Mouse (Mus musculus) spleen, embryonic (tissue): ENCODE measurements around the gene Shb.

Experiments
- CTCF ChIA-PET: fragments of 350-600 bp; sonication (Branson Sonifier 250); formaldehyde crosslinking; loops from one replicate; lab custom pipeline; 2022; lab: Charles Lee

Gene Shb

DNA sequence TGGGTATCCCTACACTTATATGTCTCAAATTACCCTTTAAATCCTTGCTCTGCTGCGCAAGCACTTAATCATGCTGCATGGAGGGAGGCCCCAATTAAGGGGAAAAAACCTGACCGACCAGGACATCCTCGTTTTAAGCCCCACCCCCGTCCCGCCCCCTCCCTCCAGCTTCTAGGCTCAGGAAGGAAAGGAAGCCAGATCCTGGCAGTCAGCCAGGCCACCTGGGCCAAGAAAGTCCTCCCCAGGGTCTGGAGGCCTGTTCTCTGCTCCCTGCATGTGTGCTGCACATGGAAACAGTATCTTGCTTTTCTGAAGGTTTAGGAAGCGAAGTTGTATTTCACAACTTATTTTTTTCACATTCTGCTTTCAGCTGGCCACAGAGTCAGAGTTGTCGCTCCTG, at the start of gene Shb:
Gene Shb (minus strand): TSS at position 96 of the 400 bp plus-strand sequence.
- CTCF ChIA-PET: no interaction called here

DNA sequence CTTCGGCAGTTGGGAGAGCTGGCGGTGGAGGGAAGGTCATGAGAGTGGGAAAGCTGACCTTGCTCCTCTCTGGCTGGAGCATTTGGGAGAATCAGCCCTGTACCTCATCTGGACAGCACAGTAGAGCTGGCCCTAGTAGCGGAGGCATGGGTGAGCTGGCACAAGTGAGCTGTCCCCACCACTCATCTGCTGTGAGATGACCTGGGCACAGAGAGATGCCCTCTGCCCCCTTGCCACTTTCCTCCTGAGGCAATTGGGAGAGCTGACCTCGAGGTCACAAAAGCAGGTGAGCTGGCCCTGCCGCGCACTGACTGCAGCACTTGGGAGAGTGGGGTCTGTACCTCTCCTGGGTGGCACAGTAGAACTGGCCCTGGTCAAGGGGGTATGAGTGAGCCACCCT, 48.8 kb upstream of the Shb start:
- CTCF ChIA-PET: interaction anchor here (0.6 kb wide), 1 partner anchor 264 kb away, joined by 3 read pairs; no protein-coding TSS in a partner anchor

DNA sequence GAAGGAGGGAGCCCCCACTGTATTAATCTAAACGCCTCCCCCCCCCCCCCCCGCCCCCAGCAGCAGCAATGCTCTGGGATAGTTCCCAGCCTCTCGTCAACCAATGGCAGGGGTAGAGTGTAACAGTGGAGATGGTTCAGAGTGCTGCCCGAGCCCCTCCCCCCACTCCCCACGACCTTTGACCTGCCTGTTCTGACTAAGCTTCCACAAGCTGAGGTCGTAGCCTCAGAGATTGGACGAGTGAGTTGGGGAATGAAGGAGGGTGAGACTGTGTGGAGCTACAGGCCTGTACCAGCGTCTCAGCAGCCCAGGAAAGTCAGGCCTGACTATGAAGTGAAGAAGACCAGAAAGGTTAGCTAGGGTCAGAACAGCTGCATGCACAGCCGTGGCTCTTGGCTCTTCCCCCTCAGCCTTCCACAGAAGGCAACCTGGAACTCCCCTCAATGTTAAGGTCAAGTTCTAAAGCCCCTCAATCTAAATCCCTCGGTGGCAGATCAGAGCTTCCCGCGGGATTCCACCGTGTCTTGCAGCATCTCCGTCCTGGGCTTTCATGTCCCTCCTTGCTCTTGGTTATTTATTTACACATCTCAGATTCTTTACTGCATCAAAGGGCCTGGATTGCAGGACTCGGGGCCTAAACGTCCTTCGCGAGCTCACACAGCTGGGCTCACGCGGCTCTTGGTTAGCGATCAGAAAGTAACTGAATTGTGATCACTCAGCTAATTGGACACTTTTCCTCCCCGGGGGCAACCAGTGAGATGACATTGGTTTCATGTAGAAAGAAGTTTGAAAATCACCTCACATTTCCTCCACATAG, 46.5 kb upstream of the Shb start:
- CTCF ChIA-PET: interaction anchor here (0.7 kb wide), 1 partner anchor 1062 kb away, joined by 3 read pairs; no protein-coding TSS in a partner anchor

DNA sequence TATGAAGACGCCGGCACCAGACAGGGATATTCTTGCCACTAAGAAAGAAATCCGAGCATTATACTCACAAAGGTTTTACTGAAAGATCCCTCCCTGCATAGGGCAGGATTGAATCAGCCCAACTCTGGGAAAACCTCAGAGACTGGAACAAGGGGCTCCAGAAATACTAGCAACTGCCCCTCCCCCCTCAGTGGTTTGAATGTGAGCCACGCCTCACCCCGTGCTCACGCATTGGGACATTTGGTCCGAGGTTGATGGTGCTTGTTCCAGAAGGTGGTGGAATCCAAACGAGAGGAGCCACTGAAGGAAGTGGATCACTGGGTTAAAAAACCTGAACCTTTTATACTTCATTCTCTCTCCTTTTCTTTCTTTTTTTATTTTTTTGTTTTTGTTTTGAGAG, 45.4 kb upstream of the Shb start:
- CTCF ChIA-PET: no interaction called here

DNA sequence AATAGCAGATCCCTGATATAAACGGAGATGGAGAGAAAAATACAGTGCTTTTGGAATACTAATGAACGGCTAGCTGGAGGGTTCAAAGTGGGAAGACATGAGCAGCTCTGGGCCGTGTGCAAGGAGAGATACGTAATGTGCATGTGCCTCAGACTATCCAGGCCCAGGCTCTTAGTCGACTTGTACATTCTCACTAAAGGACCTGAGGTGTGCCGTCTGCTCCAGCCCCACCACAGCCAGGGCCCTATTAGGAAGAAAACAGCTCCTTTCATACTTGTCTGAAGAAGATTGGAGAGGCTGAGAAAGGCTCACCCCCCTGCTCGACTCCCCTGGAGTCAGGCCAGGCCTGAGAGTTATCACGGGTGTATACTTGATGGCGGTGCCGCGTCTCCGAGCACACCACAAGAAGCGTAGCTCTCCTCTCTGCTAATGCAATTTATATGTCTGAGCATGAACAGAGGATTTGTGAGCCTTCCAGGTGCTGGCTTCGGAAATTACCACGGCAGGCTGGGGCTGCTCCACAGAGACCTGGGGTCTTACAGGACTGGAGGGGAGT, 42.4 kb upstream of the Shb start:
- CTCF ChIA-PET: no interaction called here

DNA sequence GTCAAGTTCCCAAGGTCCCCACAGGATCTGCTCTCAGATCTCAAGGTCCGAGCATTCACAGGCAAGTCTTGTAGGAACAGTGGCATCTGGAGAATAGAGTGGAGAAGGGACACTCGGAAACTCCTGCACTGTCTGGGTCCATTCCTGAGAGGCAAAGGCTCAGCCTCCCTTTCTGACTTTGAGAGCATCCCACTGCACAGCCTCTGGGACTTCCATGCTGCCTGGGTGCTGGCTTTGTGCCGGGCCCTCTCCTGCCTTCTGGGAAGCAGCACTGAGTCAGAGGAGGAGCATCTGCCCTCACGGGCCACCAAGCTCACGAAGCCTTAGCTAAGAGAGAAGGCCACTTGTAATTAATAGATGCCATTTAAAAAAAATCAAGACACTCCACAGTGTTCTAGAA, 37.3 kb upstream of the Shb start:
- CTCF ChIA-PET: no interaction called here

DNA sequence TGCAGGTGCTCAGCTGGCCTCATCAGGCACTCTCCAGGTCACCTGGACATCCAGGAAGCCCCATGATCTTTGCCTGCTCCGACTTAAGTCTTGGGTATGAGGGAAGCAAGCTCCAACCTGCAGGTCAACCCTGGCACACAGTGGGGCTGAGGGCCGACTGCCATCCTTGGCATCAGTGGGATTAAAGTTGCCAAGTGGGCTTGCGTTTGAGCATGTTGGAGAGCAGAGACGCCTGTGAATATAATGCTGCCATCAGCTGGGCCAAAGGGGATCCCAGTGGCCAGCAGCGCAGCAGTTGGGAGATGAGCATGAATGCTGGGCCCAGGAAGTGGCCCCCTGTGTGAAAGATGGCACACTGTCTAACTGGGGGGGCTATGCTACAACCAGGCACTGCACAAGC, 25.9 kb upstream of the Shb start:
- CTCF ChIA-PET: no interaction called here

DNA sequence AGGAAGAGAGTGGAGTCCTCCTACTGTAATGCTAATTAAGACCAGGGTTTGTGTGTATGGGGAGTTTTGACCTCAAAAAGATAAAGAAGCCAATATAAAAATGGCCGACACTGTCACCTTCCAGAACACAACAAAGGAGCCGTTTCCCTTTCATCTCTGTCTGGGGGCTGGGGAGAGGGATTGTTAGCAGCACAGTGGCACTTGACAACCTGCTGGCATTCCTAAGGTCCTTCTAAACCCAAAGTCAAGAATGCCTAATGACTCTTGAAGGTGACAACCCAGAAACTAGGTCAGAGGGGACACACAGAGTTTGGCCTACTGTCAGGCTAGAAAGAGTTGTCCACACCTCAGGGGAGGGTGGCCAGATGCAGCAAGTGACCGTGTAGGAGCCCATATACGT, 20.3 kb upstream of the Shb start:
- CTCF ChIA-PET: no interaction called here

DNA sequence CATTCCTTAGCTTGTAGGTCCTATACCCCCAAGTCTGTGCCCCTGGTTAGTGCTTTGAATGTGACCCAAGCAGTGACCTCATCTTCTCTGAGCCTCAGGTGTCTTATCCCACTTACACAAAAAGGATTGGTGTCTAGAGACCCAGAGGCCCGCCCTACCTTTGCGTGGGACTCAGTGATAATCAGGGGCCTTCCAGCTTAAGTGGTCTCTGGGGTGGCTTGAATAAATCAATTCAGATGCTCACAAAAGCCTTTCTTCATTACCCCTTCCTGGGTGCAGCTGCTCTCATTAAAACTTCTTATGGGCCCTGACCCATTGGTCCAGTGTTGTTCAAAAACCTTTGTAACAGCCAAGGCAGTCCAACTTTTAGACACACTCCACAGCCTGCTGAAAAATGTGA, 18.7 kb upstream of the Shb start:
- CTCF ChIA-PET: no interaction called here

DNA sequence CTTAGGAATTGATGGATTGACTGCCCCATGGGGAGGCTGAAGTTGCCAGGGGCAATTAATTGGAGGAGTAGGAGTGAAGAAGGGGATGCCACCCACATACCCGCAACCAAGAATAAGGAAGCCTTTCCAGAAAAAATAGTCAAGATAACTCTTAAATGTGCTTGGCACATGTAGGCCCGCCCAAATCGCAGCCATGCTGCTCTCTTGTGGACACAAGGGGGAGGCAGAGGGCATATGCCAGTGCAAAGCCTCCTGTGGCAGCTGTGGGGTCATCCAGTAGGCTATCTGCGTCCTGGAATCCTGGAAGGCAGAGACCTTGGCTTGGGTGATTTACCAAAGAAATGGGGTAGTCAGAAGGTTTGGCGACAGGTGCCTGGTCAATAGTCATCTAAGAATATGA, 17.2 kb upstream of the Shb start:
- CTCF ChIA-PET: no interaction called here

DNA sequence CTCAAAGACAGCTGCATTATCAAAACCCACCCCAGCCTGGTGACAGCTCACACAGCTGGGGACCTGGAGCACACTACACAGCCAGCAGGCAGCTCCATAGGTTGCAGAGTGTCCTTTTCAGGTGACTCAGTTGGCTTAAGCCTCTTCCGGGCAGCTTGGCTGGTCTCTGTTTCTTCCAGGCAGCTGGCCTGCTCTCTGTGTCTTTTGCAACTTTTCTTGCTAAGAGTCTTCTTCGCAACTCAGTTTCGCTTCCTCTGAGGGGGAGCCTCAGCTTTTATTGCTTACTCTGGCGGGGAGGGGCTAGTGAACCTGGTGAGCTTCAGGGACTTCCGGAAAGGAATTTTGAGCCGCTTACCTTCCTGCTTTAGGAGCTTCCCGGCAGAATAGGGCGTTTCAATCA, 13.6 kb upstream of the Shb start:
- CTCF ChIA-PET: no interaction called here

DNA sequence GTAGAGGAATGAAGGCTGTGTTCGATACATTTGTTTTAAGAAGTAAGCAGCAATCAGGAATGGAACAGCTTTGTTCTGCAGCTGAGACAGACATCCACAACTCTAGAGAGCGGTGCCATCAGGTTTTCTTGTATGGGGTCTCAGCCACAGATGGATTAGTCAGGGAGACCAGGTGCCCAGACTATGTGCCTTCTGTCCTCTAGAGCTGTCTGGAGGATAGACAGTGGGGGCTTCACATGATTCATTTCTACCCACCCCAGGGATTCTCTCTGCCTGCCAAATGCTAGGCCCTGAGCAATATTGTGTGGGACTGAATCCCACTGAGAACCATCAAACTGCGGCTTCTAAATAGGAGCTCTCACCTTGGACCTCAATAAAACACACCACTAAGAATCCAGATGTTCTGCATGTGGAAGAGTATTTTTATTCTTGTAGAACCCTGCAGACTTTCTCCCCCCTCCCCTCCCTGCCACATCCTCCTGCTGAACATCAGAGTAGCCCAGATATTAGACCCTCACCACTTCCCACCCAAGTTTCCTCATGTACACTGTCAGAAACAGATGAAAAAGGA, 11.3 kb upstream of the Shb start:
- CTCF ChIA-PET: no interaction called here

DNA sequence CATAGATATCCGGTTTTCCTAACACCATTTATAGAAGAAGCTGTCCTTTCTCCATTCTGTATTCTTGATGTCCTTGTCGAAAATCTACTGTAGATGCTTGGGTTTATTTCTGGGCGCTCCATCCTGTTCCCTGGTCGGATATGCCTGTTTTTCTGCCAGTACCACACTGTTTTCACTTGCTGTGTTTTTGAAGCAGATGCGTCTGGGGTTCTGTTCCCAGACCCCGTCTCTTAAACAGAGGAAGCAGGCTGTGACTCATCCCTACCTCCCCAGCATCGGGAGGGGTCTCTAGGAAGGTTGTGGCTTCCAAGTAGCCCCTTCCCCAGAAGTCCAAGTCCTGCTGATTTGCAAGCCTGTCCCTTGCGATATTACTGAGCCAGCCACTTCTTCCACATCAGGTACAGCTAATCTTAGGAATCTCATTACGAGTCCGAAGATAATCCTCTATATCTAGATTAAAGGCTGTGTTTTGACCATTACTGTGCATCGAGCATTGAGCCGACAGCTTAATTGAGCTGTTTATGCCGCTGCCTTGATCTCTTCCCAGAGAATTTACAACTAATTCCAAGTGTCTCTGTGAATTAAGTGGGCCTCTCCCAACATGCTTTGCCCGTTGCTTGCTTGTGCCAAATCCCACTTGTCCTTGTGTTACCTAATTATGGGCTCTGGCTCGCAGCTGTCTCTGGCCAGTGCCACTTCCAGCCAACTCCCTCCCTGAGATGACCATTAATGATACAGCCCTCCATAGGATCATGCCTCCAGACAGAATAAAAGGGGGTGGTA, 8.1 kb upstream of the Shb start:
- CTCF ChIA-PET: no interaction called here

DNA sequence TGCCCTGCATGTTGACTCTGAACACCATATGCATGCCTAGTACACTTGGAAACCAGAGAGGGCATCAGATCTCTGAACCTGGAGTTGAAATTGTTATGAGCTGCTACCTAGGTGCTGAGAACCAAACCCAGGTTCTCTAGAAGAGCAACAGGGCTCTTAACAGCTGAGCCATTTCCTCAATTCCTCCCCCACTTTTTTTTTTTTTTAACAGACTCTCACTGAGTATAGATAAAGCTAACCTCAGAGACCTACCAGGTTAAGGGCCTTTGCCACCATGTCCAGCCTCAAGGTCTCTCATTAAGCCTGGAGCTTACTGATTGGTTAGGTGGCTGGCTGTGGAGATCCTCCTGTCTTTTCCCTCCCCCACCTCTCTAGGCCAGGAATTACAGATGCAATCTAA, 6.9 kb upstream of the Shb start:
- CTCF ChIA-PET: interaction anchor here (0.8 kb wide), 1 partner anchor 233 kb away, joined by 3 read pairs; no protein-coding TSS in a partner anchor

DNA sequence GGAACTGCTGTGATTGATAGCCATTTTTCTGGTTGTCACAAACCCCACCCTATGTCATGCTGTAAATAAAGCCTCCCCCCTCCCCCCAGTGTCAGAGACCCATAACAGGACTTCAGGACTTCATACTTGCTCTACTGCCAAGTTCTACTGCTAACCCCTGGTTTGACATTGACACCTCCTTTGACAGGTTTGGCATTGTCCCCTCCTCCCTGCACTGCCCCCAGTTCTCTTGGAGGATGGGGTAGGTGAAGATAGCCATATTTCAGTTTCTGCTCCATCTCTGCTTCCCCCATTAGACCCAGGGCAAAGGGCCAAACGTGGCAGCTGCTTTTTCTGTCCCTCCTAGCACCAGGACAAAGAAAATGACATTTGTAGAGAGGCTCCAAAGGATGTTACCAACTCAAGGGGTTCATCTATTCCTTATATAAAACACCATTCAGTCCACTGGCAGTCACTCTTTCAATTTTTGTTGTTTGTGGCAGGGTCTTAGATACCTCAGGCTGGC, 1.2 kb upstream of the Shb start:
- CTCF ChIA-PET: no interaction called here

DNA sequence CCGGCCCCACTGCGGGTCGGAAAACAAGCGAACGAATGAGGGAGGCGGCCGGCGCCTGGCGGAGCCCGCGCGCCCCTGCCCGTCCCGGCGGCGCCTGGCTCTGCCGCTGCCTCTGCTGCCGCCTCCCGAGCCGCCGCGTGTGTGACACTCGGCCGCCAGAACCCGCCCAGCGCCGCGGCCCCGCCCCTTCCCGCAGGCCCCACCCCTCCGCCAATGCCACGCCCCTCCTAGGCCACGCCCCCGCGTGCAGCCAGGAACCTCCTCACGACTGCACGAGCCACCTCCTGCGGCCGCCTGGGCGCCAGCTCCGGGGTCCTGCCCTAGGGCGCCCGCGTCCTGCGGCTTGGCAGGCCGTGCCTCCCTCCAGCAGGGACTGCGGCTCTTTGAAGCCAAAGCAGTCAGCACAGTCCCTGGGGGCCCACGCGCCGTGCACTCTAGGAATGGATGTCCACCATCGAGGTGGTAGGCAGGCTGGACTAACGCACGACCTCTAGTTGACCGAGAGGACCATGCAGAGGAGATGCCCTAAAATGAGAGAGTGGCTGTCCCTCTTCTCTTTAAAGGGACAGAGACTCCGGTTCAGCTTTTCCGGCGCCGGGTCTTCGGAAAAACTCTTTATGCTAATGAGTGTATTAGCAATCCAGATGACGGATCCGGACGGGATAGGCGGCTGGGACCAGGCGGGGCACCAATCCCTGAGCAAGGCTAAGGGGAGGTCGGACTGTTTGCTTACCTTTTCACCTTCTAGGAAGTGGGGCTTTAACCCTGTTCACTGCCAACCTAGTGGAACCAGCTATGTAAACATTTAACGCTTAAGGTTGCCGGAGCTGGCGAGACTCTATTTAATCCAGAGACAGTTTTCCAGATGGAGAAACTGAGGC, 1.4 kb downstream of the Shb start:
- CTCF ChIA-PET: interaction anchor here (0.6 kb wide), 1 partner anchor 781 kb away, joined by 7 read pairs; no protein-coding TSS in a partner anchor

DNA sequence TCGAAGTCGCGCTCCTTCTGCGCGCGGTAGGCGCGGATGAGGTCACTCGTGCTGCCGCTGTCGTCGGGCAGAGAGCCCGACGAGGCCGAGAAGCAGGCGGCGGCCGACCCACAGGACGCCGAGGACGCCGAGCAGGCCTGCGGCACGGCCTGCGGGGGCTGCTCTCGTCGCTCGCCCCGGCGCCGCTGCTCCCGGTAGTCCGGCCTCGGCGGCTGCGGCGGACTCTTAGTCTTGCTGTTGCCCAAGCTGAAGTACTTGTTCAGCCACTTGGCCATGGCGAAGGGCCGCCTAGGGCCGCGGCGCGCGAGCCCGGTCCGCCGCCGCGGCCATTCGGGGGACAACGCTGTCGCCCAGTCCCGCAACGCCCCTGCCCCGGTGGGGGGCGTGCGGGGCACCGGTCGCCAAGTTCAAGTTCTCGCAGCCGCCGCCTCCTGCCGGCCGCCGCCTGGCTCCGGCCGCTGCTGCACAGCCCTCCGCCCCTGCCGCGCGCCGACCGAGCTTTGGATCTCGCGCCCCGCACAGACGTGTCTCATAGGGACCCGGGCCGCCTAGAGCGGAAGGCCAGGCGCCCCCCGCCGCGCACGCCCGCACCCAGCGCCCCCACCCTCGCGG, 2.2 kb downstream of the Shb start:
- CTCF ChIA-PET: interaction anchor here (0.6 kb wide), 2 partner anchors 782 to 1184 kb away, joined by 3 to 7 read pairs; no protein-coding TSS in a partner anchor

DNA sequence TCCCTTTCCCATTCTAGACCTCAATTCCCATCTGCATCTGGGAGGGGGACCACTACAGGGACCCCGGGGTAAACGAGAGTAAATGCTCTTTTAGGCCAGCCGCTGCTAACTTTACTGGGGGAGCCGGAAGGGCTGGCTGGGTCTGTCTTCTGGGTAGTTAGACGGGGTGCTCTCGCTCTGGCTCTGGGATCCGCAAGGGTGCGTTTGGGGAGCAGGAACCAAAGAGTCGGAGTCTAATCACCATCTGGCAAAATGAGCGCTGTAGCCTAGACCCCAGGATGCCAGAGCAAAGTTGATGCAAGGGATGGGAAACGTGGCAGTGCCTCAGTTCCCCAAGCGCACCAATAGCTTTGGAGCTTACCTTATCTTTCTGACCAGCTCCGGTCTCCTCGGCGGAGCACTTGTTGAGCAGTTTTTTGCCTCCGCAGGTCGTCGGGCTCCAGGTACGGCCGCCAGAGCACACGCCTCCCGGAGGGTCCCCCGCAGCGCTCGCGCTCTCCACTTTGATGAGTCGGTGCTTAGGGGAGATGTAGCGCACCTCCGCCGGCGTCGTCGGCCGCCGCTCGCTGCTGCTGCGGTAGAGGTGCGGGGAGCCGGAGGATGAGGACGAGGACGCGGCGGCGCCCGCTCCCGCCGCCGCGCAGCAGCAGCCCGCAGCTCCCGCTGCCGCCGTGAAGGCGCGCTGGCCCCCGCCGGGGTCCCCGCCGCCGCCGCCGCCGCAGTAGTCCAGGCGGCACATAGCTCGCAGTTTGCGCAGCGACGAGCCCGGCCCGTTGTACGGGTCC, 2.9 kb downstream of the Shb start:
- CTCF ChIA-PET: interaction anchor here (0.6 kb wide), 1 partner anchor 1183 kb away, joined by 3 read pairs; no protein-coding TSS in a partner anchor
